Mouse (Mus musculus): ENCODE measurements at regions not wholly inside any gene's neighbourhood (a gene's known extent, or its start where the extent isn't known, plus 50 kb on each side); places are given as distances from the start of the nearest gene placed in this dataset.

DNA sequence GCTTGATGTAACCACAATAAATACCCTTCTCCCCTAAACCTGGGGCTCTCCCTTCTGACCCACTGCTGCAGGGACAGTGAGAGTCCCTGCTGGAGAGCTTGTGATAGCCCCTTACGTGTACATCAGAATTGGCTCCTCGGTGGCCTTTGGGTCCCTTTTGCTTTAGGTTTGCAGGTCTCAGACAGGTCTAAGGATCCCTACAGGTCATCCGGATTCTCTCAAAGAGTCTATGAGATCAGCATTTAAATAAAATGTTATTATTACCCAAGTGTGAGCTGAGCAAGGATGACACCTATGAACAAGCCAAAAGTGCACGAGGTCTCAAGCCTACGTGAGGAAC is 51.7 kb upstream of the Asb17 start:
- H3K27me3 ChIP-seq (ENCODE audit: control insufficient read depth, insufficient read depth, low read length): no peaks in the 10 kb centered on the region
- H3K9ac ChIP-seq (replicated peaks; ENCODE audit: low read depth, low read length): no peak overlapping the region
- H3K4me3 ChIP-seq (ENCODE audit: low read depth, low read length): no peak overlapping the region
- no peak for ATAC-seq (ENCODE audit: insufficient number of reproducible peaks, insufficient read depth, low FRiP score, low read depth)
- H3K36me3 ChIP-seq (ENCODE audit: control insufficient read depth, insufficient read depth, low read length): no peaks in the 10 kb centered on the region
- no peak overlapping the region for H3K4me2 ChIP-seq (replicated peaks; ENCODE audit: low read depth, low read length)
- 0 out of 2 replicates have a peak, but pooled peaks cover 3% of the 10 kb centered on the region for H3K4me1 ChIP-seq (ENCODE audit: control insufficient read depth, insufficient read depth, low read length)
- 87% methylated on average over 5 of the region's 5 CpGs for WGBS
- no peaks in the 10 kb centered on the region for H3K9me3 ChIP-seq (ENCODE audit: control insufficient read depth, low read depth, low read length)
- no peak overlapping the region for H3K27ac ChIP-seq (ENCODE audit: low read length)

Data from stomach, embryonic 14.5 days (tissue).